Mouse (Mus musculus): ENCODE results near the gene Rasa3. TPM values are rescaled to one million over a fixed set of nuclear protein-coding genes. Genes with fewer than 3 reads are reported as not detected.

The Rasa3 gene
- polyA plus RNA-seq, 1 experiment from 2014 or later, result 27.4 TPM

DNA sequence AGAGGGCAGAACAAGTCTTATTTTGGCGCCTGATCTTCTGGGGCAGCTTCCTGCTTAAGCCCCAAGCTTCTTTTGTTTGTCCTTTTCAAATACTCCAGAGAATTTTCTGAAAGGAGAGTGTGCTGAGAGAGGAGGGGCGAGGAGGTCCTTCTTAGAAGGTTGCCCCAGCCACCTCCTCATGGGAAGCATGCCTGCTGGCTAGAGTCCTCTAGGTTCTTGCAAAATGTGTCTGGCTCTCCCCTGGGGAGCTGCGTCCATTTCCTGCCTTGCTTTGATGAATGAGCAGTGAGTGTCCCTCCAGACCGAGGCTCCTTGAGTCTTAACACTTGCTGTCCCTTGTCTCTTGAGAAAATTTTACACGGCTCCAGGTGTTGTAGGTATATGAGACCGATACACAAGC is 11.1 kb upstream of the Rasa3 start:
- no peak overlapping the region for H3K4me2 ChIP-seq (ENCODE audit: low read depth, low read length)
- no peaks in the 10 kb centered on the region for H3K27me3 ChIP-seq (ENCODE audit: control insufficient read depth, insufficient read depth, low read length)
- H3K9me3 ChIP-seq (replicated peaks; ENCODE audit: control insufficient read depth, low read length), result no peaks in the 10 kb centered on the region
- H3K4me1 ChIP-seq (ENCODE audit: control insufficient read depth, insufficient read depth, low read length), result peaks cover 8% of the 10 kb centered on the region
- 0 out of 2 replicates have a peak overlapping the region, but pooled peaks have one; percentile 40 for H3K27ac ChIP-seq (ENCODE audit: low read length)
- H3K4me3 ChIP-seq (ENCODE audit: low read length), result no peak overlapping the region
- no peak for ATAC-seq (replicated peaks; ENCODE audit: extremely low read depth, insufficient read depth, low FRiP score)
- no peaks in the 10 kb centered on the region for H3K36me3 ChIP-seq (ENCODE audit: control insufficient read depth, insufficient read depth)
- no peak overlapping the region for H3K9ac ChIP-seq (ENCODE audit: low read length)
- 44% methylated on average over 6 of the region's 6 CpGs for WGBS

DNA sequence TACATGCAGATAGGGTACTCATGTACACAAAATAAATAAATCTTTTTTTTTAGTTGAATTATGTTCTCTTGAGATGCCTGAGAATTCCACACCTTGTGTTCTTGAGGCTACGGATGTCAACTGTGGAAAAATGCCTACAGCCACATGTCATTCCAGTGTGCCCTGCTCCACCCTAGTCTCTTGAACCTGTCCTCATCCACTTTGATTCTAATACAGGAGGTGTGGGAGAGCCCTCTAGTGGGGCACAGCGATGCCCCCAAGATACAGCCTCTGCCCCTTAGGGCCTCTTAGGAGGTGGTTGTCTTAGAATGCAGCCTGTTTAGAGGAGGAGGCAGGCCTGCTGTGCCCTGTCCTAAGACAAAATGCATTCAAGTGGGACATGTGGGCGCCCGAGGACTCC is 10.5 kb upstream of the Rasa3 start:
- 71% methylated on average over 4 of the region's 4 CpGs for WGBS
- 0 out of 2 replicates have a peak overlapping the region, but pooled peaks have one; percentile 40 for H3K27ac ChIP-seq (ENCODE audit: low read length)
- no peak overlapping the region for H3K4me3 ChIP-seq (ENCODE audit: low read length)
- no peaks in the 10 kb centered on the region for H3K36me3 ChIP-seq (ENCODE audit: control insufficient read depth, insufficient read depth)
- H3K4me1 ChIP-seq (ENCODE audit: control insufficient read depth, insufficient read depth, low read length), result peaks cover 8% of the 10 kb centered on the region
- no peak for ATAC-seq (replicated peaks; ENCODE audit: extremely low read depth, insufficient read depth, low FRiP score)
- H3K4me2 ChIP-seq (ENCODE audit: low read depth, low read length), result no peak overlapping the region
- no peaks in the 10 kb centered on the region for H3K9me3 ChIP-seq (replicated peaks; ENCODE audit: control insufficient read depth, low read length)
- no peaks in the 10 kb centered on the region for H3K27me3 ChIP-seq (ENCODE audit: control insufficient read depth, insufficient read depth, low read length)
- H3K9ac ChIP-seq (ENCODE audit: low read length), result no peak overlapping the region

DNA sequence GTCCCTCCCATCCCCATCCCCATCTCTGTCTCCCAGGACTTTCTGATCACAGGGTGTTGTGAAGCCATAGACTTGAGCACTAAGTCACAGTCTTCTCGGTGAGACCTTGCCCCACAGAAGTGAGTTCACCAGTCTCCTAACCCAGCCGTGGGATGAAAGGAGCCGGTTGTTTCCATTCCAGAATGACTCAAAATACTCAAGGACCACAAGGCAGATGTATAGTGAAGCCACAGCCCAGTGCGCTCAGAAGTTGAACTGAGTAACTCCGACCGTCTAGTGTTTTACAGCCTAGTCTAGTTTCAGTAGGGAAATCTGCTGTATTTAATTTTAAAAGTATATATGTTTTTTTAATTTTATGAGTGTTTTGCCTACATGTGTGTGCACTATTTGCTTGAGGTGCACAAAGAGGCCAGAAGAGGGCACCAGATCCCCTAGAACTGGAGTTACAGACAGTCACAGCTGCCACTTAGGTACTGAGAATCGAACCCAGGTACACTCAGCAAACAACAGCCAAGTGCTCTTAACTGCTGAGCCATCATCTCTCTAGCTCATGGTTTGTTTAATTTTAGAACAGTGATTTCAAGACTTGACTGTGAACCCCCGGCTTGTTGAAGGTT is 9.8 kb upstream of the Rasa3 start:
- WGBS, result 89% methylated on average over 8 of the region's 8 CpGs
- H3K4me2 ChIP-seq (ENCODE audit: low read depth, low read length), result no peak overlapping the region
- H3K36me3 ChIP-seq (ENCODE audit: control insufficient read depth, insufficient read depth), result no peaks in the 10 kb centered on the region
- no peak for ATAC-seq (replicated peaks; ENCODE audit: extremely low read depth, insufficient read depth, low FRiP score)
- no peak overlapping the region for H3K27ac ChIP-seq (ENCODE audit: low read length)
- peaks cover 8% of the 10 kb centered on the region for H3K4me1 ChIP-seq (ENCODE audit: control insufficient read depth, insufficient read depth, low read length)
- H3K9me3 ChIP-seq (replicated peaks; ENCODE audit: control insufficient read depth, low read length), result no peaks in the 10 kb centered on the region
- H3K9ac ChIP-seq (ENCODE audit: low read length), result no peak overlapping the region
- H3K4me3 ChIP-seq (ENCODE audit: low read length), result no peak overlapping the region
- no peaks in the 10 kb centered on the region for H3K27me3 ChIP-seq (ENCODE audit: control insufficient read depth, insufficient read depth, low read length)

DNA sequence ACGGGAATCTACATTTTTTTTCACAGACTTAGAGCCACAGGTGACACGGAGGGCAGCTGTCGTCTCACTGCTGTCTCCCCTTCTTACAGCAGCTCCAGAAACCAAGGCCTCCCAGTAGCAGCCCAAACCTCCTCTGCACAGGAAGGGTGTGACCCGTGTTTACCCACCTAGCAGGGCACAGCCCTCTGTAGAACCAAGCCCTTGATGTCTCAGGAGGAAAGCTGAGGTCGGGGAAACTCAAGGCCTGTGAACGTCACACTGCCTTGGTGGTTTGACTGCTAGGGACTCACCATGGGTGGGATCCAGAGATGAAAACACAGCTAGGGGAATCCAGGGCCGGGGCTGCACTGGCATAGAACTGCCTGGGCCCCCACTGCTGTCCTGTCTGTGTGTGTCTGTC is 9.0 kb upstream of the Rasa3 start:
- Histone ChIP-seq H3K9ac (ENCODE audit: low read length) (no peak overlapping the region), H3K27ac (ENCODE audit: low read length) (no peak overlapping the region), H3K4me1 (ENCODE audit: control insufficient read depth, insufficient read depth, low read length) (peaks cover 8% of the 10 kb centered on the region), H3K4me3 (ENCODE audit: low read length) (no peak overlapping the region), H3K9me3 (replicated peaks; ENCODE audit: control insufficient read depth, low read length) (no peaks in the 10 kb centered on the region), H3K27me3 (ENCODE audit: control insufficient read depth, insufficient read depth, low read length) (no peaks in the 10 kb centered on the region), H3K4me2 (ENCODE audit: low read depth, low read length) (no peak overlapping the region), H3K36me3 (ENCODE audit: control insufficient read depth, insufficient read depth) (no peaks in the 10 kb centered on the region)
- peak; percentile 46; the same call in 1 of the 2 replicates for ATAC-seq (replicated peaks; ENCODE audit: extremely low read depth, insufficient read depth, low FRiP score)
- 64% methylated on average over 7 of the region's 7 CpGs for WGBS

DNA sequence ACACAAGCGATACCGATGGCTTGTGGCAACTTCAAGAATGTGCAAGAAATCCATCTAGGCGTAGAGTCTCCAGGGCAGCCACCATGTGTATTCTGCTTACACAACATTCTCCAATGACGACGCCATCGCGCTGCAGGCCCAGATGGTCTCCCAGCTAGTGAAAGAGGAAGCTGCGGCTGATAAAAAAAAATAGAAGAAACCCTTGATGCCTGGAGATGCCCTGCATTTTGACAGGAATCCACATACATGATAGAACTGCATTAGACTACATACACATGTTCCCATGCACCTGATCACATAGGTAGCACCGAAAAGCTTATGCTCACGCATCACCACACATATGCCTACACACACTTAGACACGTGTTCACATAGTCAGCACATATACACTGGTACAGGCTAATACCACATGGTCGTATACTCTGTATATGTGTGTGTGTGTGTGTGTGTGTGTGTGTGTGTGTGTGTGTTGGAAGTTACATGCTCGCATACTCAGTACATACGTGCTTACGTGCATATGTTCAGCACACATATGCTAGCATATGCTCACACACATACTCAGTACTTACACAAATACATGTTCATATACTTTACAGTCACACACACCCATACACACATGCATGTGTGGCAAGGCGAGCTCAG is 8.4 kb upstream of the Rasa3 start:
- Histone ChIP-seq H3K27ac (ENCODE audit: low read length) (no peak overlapping the region), H3K36me3 (ENCODE audit: control insufficient read depth, insufficient read depth) (no peaks in the 10 kb centered on the region), H3K27me3 (ENCODE audit: control insufficient read depth, insufficient read depth, low read length) (no peaks in the 10 kb centered on the region)

DNA sequence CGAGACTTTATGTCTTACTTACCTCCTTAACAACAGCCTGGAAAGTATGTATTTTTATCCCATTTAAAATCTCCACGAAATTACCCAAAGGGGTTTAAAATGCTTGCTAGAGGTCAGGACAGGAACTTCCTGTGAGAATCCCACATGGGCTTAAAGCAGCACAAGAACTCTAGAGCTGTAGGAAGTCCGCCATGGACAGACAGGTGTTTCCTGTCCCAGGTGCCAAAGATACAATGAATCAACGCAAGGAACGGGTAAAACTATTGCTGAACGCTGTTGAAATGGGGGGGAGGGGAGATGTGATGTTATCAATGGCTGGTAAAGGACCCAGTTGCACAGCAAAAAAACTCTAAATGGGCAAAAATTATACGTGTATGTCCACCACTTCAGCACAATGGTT is 6.7 kb upstream of the Rasa3 start:
- WGBS, result 52% methylated on average over 7 of the region's 7 CpGs
- H3K27me3 ChIP-seq (ENCODE audit: control insufficient read depth, insufficient read depth, low read length), result no peaks in the 10 kb centered on the region

More for the DNA sequence above, 8.4 kb upstream of the Rasa3 start:
- no peak overlapping the region for H3K4me3 ChIP-seq (ENCODE audit: low read length)
- no peak overlapping the region for H3K4me2 ChIP-seq (ENCODE audit: low read depth, low read length)
- ATAC-seq (replicated peaks; ENCODE audit: extremely low read depth, insufficient read depth, low FRiP score), result no peak
- H3K9me3 ChIP-seq (replicated peaks; ENCODE audit: control insufficient read depth, low read length), result no peaks in the 10 kb centered on the region
- peaks cover 8% of the 10 kb centered on the region for H3K4me1 ChIP-seq (ENCODE audit: control insufficient read depth, insufficient read depth, low read length)
- 80% methylated on average over 16 of the region's 16 CpGs for WGBS
- H3K9ac ChIP-seq (ENCODE audit: low read length), result no peak overlapping the region

DNA sequence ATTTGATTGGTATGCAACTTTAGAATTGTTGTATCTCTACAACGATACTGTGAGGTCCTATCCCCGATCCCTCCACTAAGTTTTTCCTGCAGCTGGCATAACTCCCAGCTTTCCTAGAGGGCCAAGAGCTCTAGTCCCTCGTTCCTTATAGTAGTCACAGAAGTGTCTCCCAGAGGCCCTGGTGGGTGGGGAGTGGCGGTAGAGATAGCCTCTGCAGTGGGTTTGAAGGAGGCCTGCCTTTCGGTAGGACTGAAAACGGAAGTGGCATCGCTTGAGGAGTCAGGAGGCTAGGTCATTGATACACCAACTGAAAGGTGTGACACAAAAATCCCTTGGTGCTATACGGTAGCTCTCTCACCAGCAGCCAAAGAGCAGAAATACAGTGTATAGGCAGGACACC is 779 bp upstream of the Rasa3 start:
- no peak for ATAC-seq (replicated peaks; ENCODE audit: extremely low read depth, insufficient read depth, low FRiP score)
- Histone ChIP-seq H3K4me1 (ENCODE audit: control insufficient read depth, insufficient read depth, low read length) (peaks cover 35% of the 10 kb centered on the region), H3K9ac (ENCODE audit: low read length) (peak overlapping the region; percentile 32)

More for the DNA sequence above, 6.7 kb upstream of the Rasa3 start:
- Histone ChIP-seq H3K36me3 (ENCODE audit: control insufficient read depth, insufficient read depth) (no peaks in the 10 kb centered on the region), H3K4me1 (ENCODE audit: control insufficient read depth, insufficient read depth, low read length) (peaks cover 8% of the 10 kb centered on the region), H3K27ac (ENCODE audit: low read length) (no peak overlapping the region), H3K4me3 (ENCODE audit: low read length) (no peak overlapping the region), H3K9ac (ENCODE audit: low read length) (no peak overlapping the region), H3K9me3 (replicated peaks; ENCODE audit: control insufficient read depth, low read length) (no peaks in the 10 kb centered on the region), H3K4me2 (ENCODE audit: low read depth, low read length) (no peak overlapping the region)
- no peak for ATAC-seq (replicated peaks; ENCODE audit: extremely low read depth, insufficient read depth, low FRiP score)

DNA sequence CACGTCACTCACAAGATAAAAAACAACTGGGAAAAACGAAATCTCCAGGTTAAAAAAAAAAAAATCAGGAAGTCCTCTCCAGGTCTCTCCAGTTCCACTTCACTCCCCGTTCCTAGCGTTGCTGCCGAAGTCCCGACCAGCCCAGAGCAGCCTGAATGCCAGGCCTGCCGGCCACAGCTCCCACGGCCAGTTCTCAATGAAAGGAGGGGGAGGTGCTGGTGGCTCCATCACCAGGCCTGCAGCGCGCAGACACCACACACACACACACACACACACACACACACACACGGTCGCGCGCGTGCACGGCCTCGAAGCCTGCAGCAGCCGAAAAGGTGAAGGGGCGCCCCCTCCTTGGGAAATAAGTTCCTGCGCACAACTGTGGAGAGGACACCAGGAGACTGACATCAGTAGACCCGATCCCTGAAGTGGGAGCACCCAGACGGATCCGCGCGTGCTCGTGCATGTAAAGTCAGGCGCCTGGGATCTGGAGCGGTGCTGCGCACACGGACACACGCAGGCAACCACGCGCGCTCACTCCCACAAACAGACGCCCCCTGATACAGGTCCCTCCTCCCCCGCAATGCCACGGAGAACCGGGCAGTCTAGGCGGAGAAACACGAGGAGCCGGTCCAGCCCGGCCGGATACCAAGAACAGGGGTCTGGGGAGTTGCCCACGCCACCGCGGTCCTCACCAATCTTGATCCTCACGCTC is 546 bp downstream of the Rasa3 start:
- peak overlapping the region; percentile 85 for H3K27ac ChIP-seq (ENCODE audit: low read length)
- peaks cover 45% of the 10 kb centered on the region for H3K4me1 ChIP-seq (ENCODE audit: control insufficient read depth, insufficient read depth, low read length)
- peak overlapping the region; percentile 82 for H3K9ac ChIP-seq (ENCODE audit: low read length)
- H3K36me3 ChIP-seq (ENCODE audit: control insufficient read depth, insufficient read depth), result no peaks in the 10 kb centered on the region
- under 1% methylated on average over 47 of the region's 47 CpGs for WGBS
- peak overlapping the region; percentile 79 for H3K4me3 ChIP-seq (ENCODE audit: low read length)
- no peaks in the 10 kb centered on the region for H3K27me3 ChIP-seq (ENCODE audit: control insufficient read depth, insufficient read depth, low read length)
- peak; percentile 45 for ATAC-seq (replicated peaks; ENCODE audit: extremely low read depth, insufficient read depth, low FRiP score)
- peak overlapping the region; percentile 75 for H3K4me2 ChIP-seq (ENCODE audit: low read depth, low read length)
- H3K9me3 ChIP-seq (replicated peaks; ENCODE audit: control insufficient read depth, low read length), result no peaks in the 10 kb centered on the region

More for the DNA sequence above, 779 bp upstream of the Rasa3 start:
- Histone ChIP-seq H3K4me2 (ENCODE audit: low read depth, low read length) (peak overlapping the region; percentile 75), H3K27ac (ENCODE audit: low read length) (no peak overlapping the region), H3K36me3 (ENCODE audit: control insufficient read depth, insufficient read depth) (no peaks in the 10 kb centered on the region), H3K27me3 (ENCODE audit: control insufficient read depth, insufficient read depth, low read length) (no peaks in the 10 kb centered on the region), H3K4me3 (ENCODE audit: low read length) (peak overlapping the region; percentile 79), H3K9me3 (replicated peaks; ENCODE audit: control insufficient read depth, low read length) (no peaks in the 10 kb centered on the region)
- WGBS, result 30% methylated on average over 8 of the region's 8 CpGs

DNA sequence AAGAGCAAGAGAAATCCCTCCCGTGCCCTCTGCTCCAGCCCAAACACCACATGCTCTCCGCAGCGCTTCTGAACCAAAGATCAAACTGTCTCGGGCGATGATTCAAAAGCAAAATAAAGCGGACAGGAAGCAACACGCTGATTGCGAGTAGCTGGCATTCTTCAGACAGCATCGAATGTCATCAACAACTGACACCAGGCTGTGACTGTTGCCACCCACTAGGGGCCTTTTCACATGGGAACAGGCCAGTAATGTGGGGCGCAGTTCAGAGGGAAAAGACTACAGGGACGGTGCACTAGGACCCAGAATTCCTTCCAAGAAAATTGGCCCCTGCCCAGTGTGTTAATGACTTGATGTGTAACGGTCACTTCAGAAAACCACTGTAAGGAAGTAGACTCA is 1.1 kb downstream of the Rasa3 start:
- ATAC-seq (replicated peaks; ENCODE audit: extremely low read depth, insufficient read depth, low FRiP score), result peak; percentile 10; the same call in 1 of the 2 replicates
- WGBS, result under 1% methylated on average over 12 of the region's 12 CpGs
- peak overlapping the region; percentile 79 for H3K4me3 ChIP-seq (ENCODE audit: low read length)
- H3K9ac ChIP-seq (ENCODE audit: low read length), result peak overlapping the region; percentile 82
- H3K9me3 ChIP-seq (replicated peaks; ENCODE audit: control insufficient read depth, low read length), result no peaks in the 10 kb centered on the region
- no peaks in the 10 kb centered on the region for H3K27me3 ChIP-seq (ENCODE audit: control insufficient read depth, insufficient read depth, low read length)
- H3K36me3 ChIP-seq (ENCODE audit: control insufficient read depth, insufficient read depth), result no peaks in the 10 kb centered on the region
- peaks cover 51% of the 10 kb centered on the region for H3K4me1 ChIP-seq (ENCODE audit: control insufficient read depth, insufficient read depth, low read length)
- H3K4me2 ChIP-seq (ENCODE audit: low read depth, low read length), result peak overlapping the region; percentile 75
- H3K27ac ChIP-seq (ENCODE audit: low read length), result peak overlapping the region; percentile 85
